Mouse (Mus musculus) liver, postnatal 0 days (tissue): ENCODE results near the gene Atad3a.

Experiments
- CTCF ChIP-seq: sonication (generic); IDR thresholded peaks from 2 replicates; pipeline ENCODE4 v1.5.1; 2016; ENCODE audit warnings: antibody characterized with exemption, low read depth
- EP300 ChIP-seq: IDR thresholded peaks from 2 replicates; pipeline ENCODE4 v1.6.1; 2016; ENCODE audit warnings: antibody characterized with exemption, low read depth, mild to moderate bottlenecking

GRCm38 (mm10) chr4:155733267-155733666 lies 27.6 kb downstream of the Atad3a start:
- TF ChIP-seq CTCF: no peak
- TF ChIP-seq EP300: no peak
